Mouse (Mus musculus) ovary, adult 10 weeks (tissue): Measurements from ENCODE around the gene Fgfr1op. TPM values are rescaled to one million over a fixed set of nuclear protein-coding genes. Genes with fewer than 3 reads are reported as not detected.

Experiments
- polyA plus RNA-seq: library from polyadenylated mRNA; stranded (reverse); fragments of 350-450 nt; fragmentation: Illumina TruSeq; extraction: RNeasy Lipid Tissue Mini Kit (QIAGEN cat#74804); gene quantifications from one replicate; pipeline ENCODE4 v1.2.3, GENCODE M21; 2014

The Fgfr1op gene
- polyA plus RNA-seq: 33.6 TPM

DNA sequence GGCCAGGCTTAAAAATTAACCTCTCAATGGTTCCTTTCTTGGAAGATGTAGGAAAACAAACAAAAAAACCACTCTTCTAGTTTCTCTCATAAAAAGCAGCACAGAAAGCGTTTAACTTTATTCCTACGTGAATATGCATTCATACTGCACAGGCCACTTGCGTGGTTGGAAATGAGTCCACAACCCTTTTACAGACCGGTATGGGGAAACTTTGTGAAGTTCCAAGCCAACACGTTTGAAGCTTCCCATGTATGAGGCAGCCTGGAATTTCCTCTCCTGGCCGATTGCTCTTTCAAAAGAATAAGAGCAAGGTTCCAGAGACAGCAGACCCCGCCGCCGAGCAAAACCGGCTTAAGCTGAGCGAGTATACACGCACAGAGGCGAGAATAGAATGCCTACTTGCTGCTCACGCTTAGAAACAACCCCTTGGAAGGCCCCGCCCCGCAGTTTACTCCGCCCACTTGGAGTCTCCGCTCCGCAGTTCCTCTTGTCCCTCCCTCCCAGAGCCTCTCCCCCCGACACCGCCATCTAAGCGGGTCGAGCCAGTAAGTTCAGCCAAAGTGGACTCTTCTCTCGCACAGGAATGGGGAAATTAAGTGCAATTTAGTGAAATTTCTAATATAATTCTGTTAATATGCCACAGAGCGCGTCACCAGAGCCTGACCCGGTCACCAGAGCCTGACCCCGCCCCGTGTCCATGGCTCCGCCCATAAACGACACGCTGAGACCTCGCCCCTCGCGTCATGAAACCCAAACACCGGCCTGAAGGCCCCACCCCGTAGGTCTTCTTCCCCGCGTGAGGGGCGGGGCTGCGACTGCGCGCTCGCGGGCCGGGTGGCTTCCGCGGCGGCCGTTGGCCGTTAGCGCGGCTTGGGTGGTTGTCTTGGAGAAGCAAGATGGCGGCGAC, at the start of gene Fgfr1op:
Gene Fgfr1op (plus strand): TSS at position 801 of the 907 bp plus-strand sequence.

DNA sequence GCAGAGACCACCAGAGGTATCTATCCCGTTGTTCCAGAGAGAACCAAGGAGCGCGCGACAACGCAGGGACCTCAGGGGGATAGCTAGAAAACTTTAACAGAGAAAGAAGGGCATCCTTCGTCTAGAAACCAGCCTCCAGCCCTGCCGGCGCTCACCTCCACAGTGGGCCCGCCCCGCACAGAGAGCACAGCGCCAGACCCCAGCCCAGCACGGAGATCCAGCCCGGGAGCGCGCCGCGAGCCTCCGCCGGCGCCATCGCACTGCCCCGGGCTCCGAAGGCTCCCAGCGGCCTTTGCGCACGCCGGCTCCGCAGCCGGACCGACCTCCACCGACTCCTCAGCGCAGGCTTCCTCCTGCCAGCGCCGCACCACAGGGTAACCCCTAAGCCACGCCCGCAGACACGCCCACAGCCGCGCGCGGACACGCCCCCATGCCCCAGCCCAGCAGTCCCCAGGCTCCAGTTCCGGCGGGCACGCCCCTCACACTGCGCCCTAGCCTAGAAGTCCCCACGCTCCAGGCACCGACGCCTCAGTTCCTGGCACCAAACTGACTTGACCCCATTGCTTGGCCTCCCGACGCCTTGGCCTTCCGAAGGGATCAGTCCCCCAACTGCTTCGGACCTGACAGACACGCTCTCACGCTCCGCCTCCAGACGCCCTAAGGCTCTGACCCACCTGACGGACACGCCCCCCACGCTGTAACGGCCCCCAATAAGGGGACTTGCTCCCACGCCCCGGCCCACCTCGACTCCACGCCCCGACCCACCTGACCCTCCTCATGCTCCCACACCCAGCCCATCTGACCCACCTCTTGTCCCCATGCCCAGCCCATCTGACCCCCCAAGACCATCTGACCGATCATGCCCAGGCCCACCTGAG, 17.6 kb upstream of the Fgfr1op start, which contains the start of the genes Gm49673 and Rnaset2a:
Gene Gm49673 (minus strand): TSS at position 350 of the 878 bp plus-strand sequence.
Gene Rnaset2a (minus strand): TSS at position 659 of the 878 bp plus-strand sequence.

DNA sequence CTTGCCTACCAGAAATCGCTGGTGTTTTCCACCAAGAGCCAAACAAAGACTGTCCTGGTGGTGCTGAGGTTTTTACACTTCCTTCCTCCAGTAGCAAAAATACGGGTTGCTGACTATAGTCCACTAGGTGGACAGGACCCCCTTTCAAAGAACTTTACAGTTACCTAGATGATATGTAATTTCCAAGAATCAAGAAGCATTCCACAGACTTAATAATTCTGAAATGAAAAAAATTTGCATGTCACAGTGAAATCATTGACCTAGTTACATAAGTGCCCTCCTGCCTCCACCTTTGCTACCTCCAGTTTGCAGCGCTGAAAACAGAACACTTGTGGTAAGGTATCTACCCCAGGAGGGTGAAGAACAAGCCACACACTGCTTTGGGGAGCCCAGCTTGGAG, 70.4 kb downstream of the Fgfr1op start, which contains the start of gene Ccr6:
Gene Ccr6 (plus strand): TSS at position 301 of the 400 bp plus-strand sequence.

Other genes with a start within 250 kb of the Fgfr1op start
- 10.6 TPM for gene Tagap, start 239.5 kb upstream of the Fgfr1op start, polyA plus RNA-seq
- 33.1 TPM for gene Rsph3a, start 219.9 kb upstream of the Fgfr1op start, polyA plus RNA-seq
- not detected for gene Gm49673, start 17.7 kb upstream of the Fgfr1op start, polyA plus RNA-seq
- gene Rnaset2a, start 17.4 kb upstream of the Fgfr1op start, polyA plus RNA-seq: 15.9 TPM
- not detected for gene Ccr6, start 70.5 kb downstream of the Fgfr1op start, polyA plus RNA-seq
- gene Mpc1, start 117.4 kb downstream of the Fgfr1op start, polyA plus RNA-seq: 237 TPM
- gene Sft2d1, start 145.6 kb downstream of the Fgfr1op start, polyA plus RNA-seq: 48.1 TPM
- 2.9 TPM for gene Prr18, start 172.0 kb downstream of the Fgfr1op start, polyA plus RNA-seq
- 0.37 TPM for gene T2, start 190.5 kb downstream of the Fgfr1op start, polyA plus RNA-seq